In the genomic region with DNA sequence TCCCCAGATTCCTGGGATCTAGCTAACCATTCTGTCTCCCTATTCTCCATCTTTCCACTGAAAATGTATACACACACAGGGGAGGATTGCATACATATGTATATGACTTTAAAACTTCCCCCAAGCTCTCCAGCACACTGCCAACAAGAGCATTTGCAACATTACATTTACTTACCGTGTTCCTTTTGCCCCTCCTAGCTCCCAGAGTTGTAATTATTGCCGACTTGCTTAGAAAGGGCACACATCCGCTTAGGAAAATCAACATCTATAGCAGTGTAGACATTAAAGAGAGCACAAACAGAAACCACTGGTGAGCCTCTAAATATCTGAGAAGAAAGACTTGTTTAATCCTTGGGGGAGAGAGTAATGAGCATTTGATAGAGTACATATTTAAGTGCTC, we compare ENCODE assay signal across 7 mouse cellular contexts. TPM values are rescaled to one million over a fixed set of nuclear protein-coding genes. Genes with fewer than 3 reads are reported as not detected.
DNase-seq lines count a peak whose midpoint lies in the region; ATAC-seq lines count a peak whose summit lies in the region.

No protein-coding gene starts in this region.

- H3K27ac ChIP-seq in lung, embryonic 16.5 days (ENCODE audit: low read length): no peak overlapping the region
- H3K27ac ChIP-seq in forebrain, embryonic 13.5 days: no peak overlapping the region
- H3K27ac ChIP-seq in liver, embryonic 11.5 days (ENCODE audit: low read depth, low read length): 0 out of 2 replicates have a peak overlapping the region, but pooled peaks have one; percentile 96
- peak overlapping the region; percentile 96; the same call in 1 of the 2 replicates for H3K27ac ChIP-seq in stomach, embryonic 16.5 days (ENCODE audit: low read length)

- no peaks in the 10 kb centered on the region for H3K36me3 ChIP-seq in lung, embryonic 16.5 days (ENCODE audit: control insufficient read depth, insufficient read depth, low read length)
- no peaks in the 10 kb centered on the region; the same call in 1 of the 2 replicates for H3K36me3 ChIP-seq in forebrain, embryonic 13.5 days (ENCODE audit: poor library complexity, severe bottlenecking)
- no peaks in the 10 kb centered on the region for H3K36me3 ChIP-seq in liver, embryonic 11.5 days (ENCODE audit: control insufficient read depth, insufficient read depth, low read length)
- H3K36me3 ChIP-seq in stomach, embryonic 16.5 days (ENCODE audit: control insufficient read depth, insufficient read depth, low read length): no peaks in the 10 kb centered on the region

- WGBS in lung, embryonic 16.5 days: 51% methylated on average over 3 of the region's 3 CpGs
- 64% methylated on average over 3 of the region's 3 CpGs for WGBS in forebrain, embryonic 13.5 days
- 71% methylated on average over 3 of the region's 3 CpGs for WGBS in liver, embryonic 11.5 days
- WGBS in stomach, embryonic 16.5 days: 32% methylated on average over 3 of the region's 3 CpGs

- H3K9me3 ChIP-seq in lung, embryonic 16.5 days (ENCODE audit: control insufficient read depth, low read length): no peaks in the 10 kb centered on the region
- no peaks in the 10 kb centered on the region for H3K9me3 ChIP-seq in forebrain, embryonic 13.5 days (replicated peaks)
- H3K9me3 ChIP-seq in liver, embryonic 11.5 days (ENCODE audit: control insufficient read depth, low read length): no peaks in the 10 kb centered on the region
- H3K9me3 ChIP-seq in stomach, embryonic 16.5 days (replicated peaks; ENCODE audit: control insufficient read depth, low read length): no peaks in the 10 kb centered on the region

- H3K27me3 ChIP-seq in lung, embryonic 16.5 days (ENCODE audit: control insufficient read depth, insufficient read depth, low read depth, low read length): no peaks in the 10 kb centered on the region
- no peaks in the 10 kb centered on the region for H3K27me3 ChIP-seq in forebrain, embryonic 13.5 days
- no peaks in the 10 kb centered on the region for H3K27me3 ChIP-seq in liver, embryonic 11.5 days (replicated peaks; ENCODE audit: control insufficient read depth, insufficient read depth, low read length)
- H3K27me3 ChIP-seq in stomach, embryonic 16.5 days (ENCODE audit: control insufficient read depth, insufficient read depth, low read length): no peaks in the 10 kb centered on the region

- H3K4me1 ChIP-seq in lung, embryonic 16.5 days (replicated peaks; ENCODE audit: control insufficient read depth, insufficient read depth, low read length): peaks cover 10% of the 10 kb centered on the region; the same call in 1 of the 2 replicates
- peaks cover 21% of the 10 kb centered on the region for H3K4me1 ChIP-seq in forebrain, embryonic 13.5 days
- H3K4me1 ChIP-seq in liver, embryonic 11.5 days (replicated peaks; ENCODE audit: control insufficient read depth, insufficient read depth, low read length): peaks cover 17% of the 10 kb centered on the region
- peaks cover 16% of the 10 kb centered on the region; the same call in 1 of the 2 replicates for H3K4me1 ChIP-seq in stomach, embryonic 16.5 days (ENCODE audit: control insufficient read depth, insufficient read depth, low read length)

- no peak for ATAC-seq in lung, embryonic 16.5 days (ENCODE audit: low read depth)
- no peak for ATAC-seq in forebrain, embryonic 13.5 days
- ATAC-seq in liver, embryonic 11.5 days (replicated peaks; ENCODE audit: low FRiP score): no peak
- ATAC-seq in stomach, embryonic 16.5 days (ENCODE audit: insufficient read depth, low FRiP score): no peak
- no peak for ATAC-seq in frontal cortex, adult (ENCODE audit: low TSS enrichment)

- no peak for DNase-seq in lung, postnatal 10 days
- no peak for DNase-seq in liver, embryonic 11.5 days (ENCODE audit: low spot score)
- DNase-seq in gastrocnemius, adult 18-20 months (ENCODE audit: low spot score): no peak

- no peak overlapping the region; the same call in 1 of the 2 replicates for H3K9ac ChIP-seq in lung, embryonic 16.5 days (ENCODE audit: low read length)
- peak overlapping the region; percentile 95 for H3K9ac ChIP-seq in forebrain, embryonic 13.5 days
- H3K9ac ChIP-seq in liver, embryonic 11.5 days (ENCODE audit: low read depth, low read length): peak overlapping the region; percentile 96
- peak overlapping the region; percentile 96 for H3K9ac ChIP-seq in stomach, embryonic 16.5 days (ENCODE audit: low read length)

- peak overlapping the region; percentile 86 for H3K4me2 ChIP-seq in lung, embryonic 16.5 days (ENCODE audit: low read depth, low read length)
- H3K4me2 ChIP-seq in forebrain, embryonic 13.5 days: peak overlapping the region; percentile 76
- H3K4me2 ChIP-seq in liver, embryonic 11.5 days: peak overlapping the region; percentile 88
- peak overlapping the region; percentile 83 for H3K4me2 ChIP-seq in stomach, embryonic 16.5 days (ENCODE audit: low read depth, low read length)

- H3K4me3 ChIP-seq in lung, embryonic 16.5 days (ENCODE audit: low read length): peak overlapping the region; percentile 84
- peak overlapping the region; percentile 72 for H3K4me3 ChIP-seq in forebrain, embryonic 13.5 days
- H3K4me3 ChIP-seq in liver, embryonic 11.5 days (ENCODE audit: low read depth, low read length): peak overlapping the region; percentile 82
- peak overlapping the region; percentile 85 for H3K4me3 ChIP-seq in stomach, embryonic 16.5 days (replicated peaks; ENCODE audit: low read length)

RNA-seq across cellular contexts. Expression of a gene that starts 1.2 kb away (rescaled TPM):
- 17.7 and 18.1 TPM in 2 replicates for polyA plus RNA-seq in lung, embryonic 16.5 days (2015; fragmentation: Nextera tagmentation; extraction: Ambion mirVana)
- 20.7 and 21.8 TPM in 2 replicates for polyA plus RNA-seq in forebrain, embryonic 13.5 days (2015; fragmentation: Nextera tagmentation; extraction: Ambion mirVana)
- 16.1 and 16.3 TPM in 2 replicates for polyA plus RNA-seq in liver, embryonic 11.5 days (2014; fragmentation: Nextera tagmentation; extraction: Ambion mirVana)
- 19.0 and 19.2 TPM in 2 replicates for polyA plus RNA-seq in stomach, embryonic 16.5 days (2015; fragmentation: Nextera tagmentation; extraction: Ambion mirVana)
- total RNA-seq in gastrocnemius, adult 18-20 months (2021): 10 to 100 TPM in 1 of 2 experiments, 1 to 10 TPM in 1; 8.7 to 10.9 TPM

Comparison
In these comparisons a context has a peak if more than half of its experiments do, and no peak if none do; other contexts are left out.
1. H3K27ac ChIP-seq: peak in liver, embryonic 11.5 days (single experiment) and stomach, embryonic 16.5 days (single experiment); none in lung, embryonic 16.5 days (single experiment) and forebrain, embryonic 13.5 days (single experiment).
2. Peak in every context shown above with its lines, with median percentiles within 50 percentile points of each other: H3K4me2 ChIP-seq and H3K4me3 ChIP-seq.